Comparison of ENCODE assay signal across 28 mouse cellular contexts in genomic region chr8:91505997-91506672, GRCm38 (mm10).
DNase-seq lines count a peak whose midpoint lies in the region; ATAC-seq and TF ChIP-seq lines count a peak whose summit lies in the region.
"Had no signal": no experiment of that assay in that cellular context is flagged by ENCODE, and none has a peak within 500 bp of the region (broad histone marks: within the 10 kb centered on the region; RNA-seq: fewer than 3 reads in every experiment).

No protein-coding gene starts in this region.

- no peaks in the 10 kb centered on the region for H3K36me3 ChIP-seq in lung, embryonic 14.5 days (ENCODE audit: insufficient read depth)
- H3K36me3 ChIP-seq in intestine, embryonic 16.5 days (ENCODE audit: control insufficient read depth, insufficient read depth, low read length): no peaks in the 10 kb centered on the region
- H3K36me3 ChIP-seq in small intestine, adult 2 months (ENCODE audit: control insufficient read depth, insufficient read depth, low read length): no peaks in the 10 kb centered on the region
- no peaks in the 10 kb centered on the region for H3K36me3 ChIP-seq in heart, embryonic 11.5 days (ENCODE audit: control insufficient read depth, insufficient read depth, low read length)
- H3K36me3 ChIP-seq: forebrain, embryonic 12.5 days; heart, embryonic 10.5 days; liver, embryonic 12.5 days; midbrain, embryonic 13.5 days had no signal

- TF ChIP-seq CTCF in lung, embryonic 14.5 days (IDR thresholded peaks at IDR 0.05; ENCODE audit: low read depth): no peak
- no peak for TF ChIP-seq CTCF in small intestine, adult 2 months (IDR thresholded peaks at IDR 0.05; ENCODE audit: extremely low read depth, insufficient read length, insufficient replicate concordance, low read depth, low read length)

- no peaks in the 10 kb centered on the region for H3K9me3 ChIP-seq in lung, embryonic 14.5 days (ENCODE audit: low read depth, low read length)
- H3K9me3 ChIP-seq in intestine, embryonic 16.5 days (ENCODE audit: control insufficient read depth, low read length): no peaks in the 10 kb centered on the region
- H3K9me3 ChIP-seq in heart, embryonic 11.5 days (replicated peaks; ENCODE audit: control insufficient read depth, low read length): no peaks in the 10 kb centered on the region
- H3K9me3 ChIP-seq: forebrain, embryonic 12.5 days; heart, embryonic 10.5 days; liver, embryonic 12.5 days; megakaryocyte, embryonic 14.5 days; midbrain, embryonic 13.5 days had no signal

- no peak overlapping the region for H3K4me3 ChIP-seq in lung, embryonic 14.5 days (ENCODE audit: low read depth, low read length)
- no peak overlapping the region for H3K4me3 ChIP-seq in intestine, embryonic 16.5 days (ENCODE audit: low read length)
- no peak overlapping the region for H3K4me3 ChIP-seq in small intestine, adult 2 months (ENCODE audit: low read depth, low read length)
- no peak overlapping the region for H3K4me3 ChIP-seq in heart, embryonic 11.5 days (ENCODE audit: low read depth, low read length)
- H3K4me3 ChIP-seq: erythroblast, embryonic 14.5 days; forebrain, embryonic 12.5 days; heart, embryonic 10.5 days; liver, embryonic 12.5 days; megakaryocyte, embryonic 14.5 days; midbrain, embryonic 13.5 days had no signal

- TF ChIP-seq POLR2A in small intestine, adult 2 months (IDR thresholded peaks at IDR 0.05; ENCODE audit: low read depth, low read length): no peak

- H3K4me1 ChIP-seq in lung, embryonic 14.5 days (ENCODE audit: insufficient read depth): peaks cover 51% of the 10 kb centered on the region
- peaks cover 26% of the 10 kb centered on the region for H3K4me1 ChIP-seq in intestine, embryonic 16.5 days (ENCODE audit: control insufficient read depth, insufficient read depth, low read length)
- peaks cover 30% of the 10 kb centered on the region for H3K4me1 ChIP-seq in small intestine, adult 2 months (ENCODE audit: control insufficient read depth, insufficient read depth, insufficient read length, low read length)
- peaks cover 25% of the 10 kb centered on the region for H3K4me1 ChIP-seq in heart, embryonic 11.5 days (ENCODE audit: control insufficient read depth, insufficient read depth, low read length)

- H3K4me2 ChIP-seq in lung, embryonic 14.5 days: no peak overlapping the region
- H3K4me2 ChIP-seq in intestine, embryonic 16.5 days (ENCODE audit: low read depth, low read length): no peak overlapping the region
- H3K4me2 ChIP-seq in heart, embryonic 11.5 days: no peak overlapping the region
- H3K4me2 ChIP-seq: forebrain, embryonic 12.5 days; hindbrain, embryonic 14.5 days; liver, embryonic 12.5 days; midbrain, embryonic 13.5 days had no signal

- no peak for ATAC-seq in lung, embryonic 14.5 days (ENCODE audit: insufficient read depth)
- ATAC-seq in intestine, embryonic 16.5 days: no peak
- no peak for ATAC-seq in heart, embryonic 11.5 days (replicated peaks; ENCODE audit: insufficient number of reproducible peaks, low FRiP score, low TSS enrichment)
- ATAC-seq: CD4-positive, CD25-positive, alpha-beta regulatory T cell, adult 4 months; forebrain, postnatal 0 days; liver, embryonic 12.5 days; liver, postnatal 0 days; midbrain, embryonic 13.5 days had no signal

- no peak overlapping the region for H3K9ac ChIP-seq in lung, embryonic 14.5 days
- H3K9ac ChIP-seq in intestine, embryonic 16.5 days (ENCODE audit: low read depth, low read length): no peak overlapping the region
- H3K9ac ChIP-seq in heart, embryonic 11.5 days (ENCODE audit: low read depth, low read length): no peak overlapping the region
- H3K9ac ChIP-seq: forebrain, embryonic 12.5 days; forebrain, postnatal 0 days; hindbrain, embryonic 14.5 days; liver, embryonic 12.5 days; liver, postnatal 0 days; midbrain, embryonic 13.5 days had no signal

- peak overlapping the region; percentile 78 for H3K27ac ChIP-seq in lung, embryonic 14.5 days (ENCODE audit: low read depth)
- H3K27ac ChIP-seq in intestine, embryonic 16.5 days (ENCODE audit: low read length): peak overlapping the region; percentile 64
- peak overlapping the region; percentile 58 for H3K27ac ChIP-seq in small intestine, adult 2 months (ENCODE audit: insufficient read depth, low read depth, low read length)
- no peak overlapping the region for H3K27ac ChIP-seq in heart, embryonic 11.5 days (ENCODE audit: low read depth, low read length)
- H3K27ac ChIP-seq: forebrain, embryonic 12.5 days; heart, embryonic 10.5 days; hindbrain, embryonic 14.5 days; liver, embryonic 12.5 days; midbrain, embryonic 13.5 days had no signal

- no peak for DNase-seq in lung, embryonic 14.5 days
- no peak for DNase-seq in lung, postnatal 4 days
- DNase-seq in frontal cortex, postnatal 10 days (ENCODE audit: low spot score in 2 of 2): no peak
- no peak for DNase-seq in spleen, adult 12 weeks (ENCODE audit: low spot score)
- DNase-seq: adrenal gland, adult 8-10 months; cerebellum, adult 2 months; cerebellum, postnatal 14 days; forebrain, postnatal 0 days; gastrocnemius, postnatal 25 days; heart, adult 11 months; heart, postnatal 4 days; kidney, adult 8-10 months; kidney, postnatal 4 days; left cerebral cortex, postnatal 4 days; liver, postnatal 0 days; lung, postnatal 36 days; thymus, postnatal 4 days had no signal

- no peaks in the 10 kb centered on the region for H3K27me3 ChIP-seq in lung, embryonic 14.5 days (ENCODE audit: insufficient read depth, low read length)
- no peaks in the 10 kb centered on the region for H3K27me3 ChIP-seq in intestine, embryonic 16.5 days (replicated peaks; ENCODE audit: control insufficient read depth, insufficient read depth, low read length)
- H3K27me3 ChIP-seq in small intestine, adult 2 months (ENCODE audit: control insufficient read depth, insufficient read depth, low read length): no peaks in the 10 kb centered on the region
- no peaks in the 10 kb centered on the region for H3K27me3 ChIP-seq in heart, embryonic 11.5 days (ENCODE audit: control insufficient read depth, insufficient read depth, low read length)
- H3K27me3 ChIP-seq: liver, embryonic 12.5 days; megakaryocyte, embryonic 14.5 days had no signal

- 66% methylated on average over 4 of the region's 4 CpGs for WGBS in lung, embryonic 14.5 days
- whole genome bisulfite sequencing in intestine, embryonic 16.5 days: 67% methylated on average over 4 of the region's 4 CpGs
- WGBS in small intestine, adult 2 months: 42% methylated on average over 4 of the region's 4 CpGs
- WGBS in heart, embryonic 11.5 days (ENCODE audit: insufficient replicate concordance): 56% methylated on average over 4 of the region's 4 CpGs
